Mouse (Mus musculus) heart, adult 2 months (tissue): ENCODE results near the gene Dpysl4.

Source experiments
- CTCF ChIP-seq: fragments of 200-600 bp; IDR thresholded peaks from 2 replicates; pipeline ENCODE4 v1.8.1; 2022; ENCODE audit warnings: antibody characterized with exemption, mild to moderate bottlenecking, moderate library complexity
- EP300 ChIP-seq: fragments of 200-500 bp; IDR thresholded peaks from 2 replicates; pipeline ENCODE4 v1.6.1; 2011; ENCODE audit warnings: low read depth, low read length, control low read depth; ENCODE audit not compliant: insufficient read depth

- TF ChIP-seq EP300 = no peak
- peak; percentile 37 for TF ChIP-seq CTCF
Observed at GRCm38 (mm10) chr7:139103960-139104381, 18.2 kb downstream of the Dpysl4 start.
